Mouse (Mus musculus): ENCODE data around the gene Zar1l.

DNA sequence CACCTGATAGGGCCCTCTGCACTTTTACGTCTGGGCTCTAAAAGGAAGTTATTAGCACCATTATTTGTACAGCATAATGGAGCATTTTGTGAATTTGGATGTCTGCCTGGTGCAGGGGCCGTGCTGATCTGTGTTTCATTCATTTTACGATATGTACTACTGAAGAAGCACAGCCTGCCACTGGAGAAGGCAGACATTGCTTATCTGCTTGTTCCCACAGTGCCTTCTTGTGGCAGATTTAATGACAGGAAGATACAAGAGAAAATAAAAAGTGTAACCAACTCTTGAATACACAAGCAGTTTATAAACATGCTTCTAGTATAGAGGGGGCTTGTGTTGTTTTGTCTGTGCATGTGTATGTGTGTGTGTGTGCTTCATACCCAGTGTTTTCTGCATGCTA lies 33.7 kb upstream of the Zar1l start:
- TF ChIP-seq CTCF (IDR thresholded peaks at IDR 0.05; ENCODE audit: low read depth, low read length) (no peak), POLR2A (IDR thresholded peaks at IDR 0.05; ENCODE audit: insufficient read depth, low read length) (no peak)
